Mouse (Mus musculus) gastrocnemius, postnatal 36 days (tissue): ENCODE measurements around the gene Adrm1. TPM values are rescaled to one million over a fixed set of nuclear protein-coding genes. Genes with fewer than 3 reads are reported as not detected.
"Not testable (repeated sequence)": the region's sequence is repeated elsewhere in the genome, so short reads cannot be mapped to it uniquely, and the experiment has no call there.

Source experiments
- DNase-seq, 2 experiments: peaks; one replicate each; pipeline ENCODE4 v3.0.0; 2022
- intact Hi-C: fragments of 180-260 bp; cut with DNase I; formaldehyde crosslinking; loops from one replicate; pipeline ENCODE4 v1.15.1; 2025
- long read RNA-seq, 2 experiments: library from polyadenylated mRNA; stranded (forward); transcript quantifications; one replicate each; pipeline ENCODE4 v2.0.0; 2021
- total RNA-seq, 2 experiments: library from RNA; stranded (reverse); gene quantifications; 2 replicates each; pipeline ENCODE4 v1.2.3; 2021

The Adrm1 gene
- total RNA-seq = 100 to 1,000 TPM in 1 of 2 experiments, 10 to 100 TPM in 1; 95.4 to 103 TPM
- long read RNA-seq, experiment 1, transcript Adrm1-201 (10 exons, 1,535 nt) = major isoform, 134 of 143 reads
- long read RNA-seq, experiment 1, partial matches to known transcripts = 0 of 143 reads
- long read RNA-seq, experiment 1, other reads (novel, unspliced or antisense) = 9 of 143 reads
- long read RNA-seq, experiment 2, transcript Adrm1-201 (10 exons, 1,535 nt) = major isoform, 189 of 220 reads
- long read RNA-seq, experiment 2, partial matches to known transcripts = 15 of 220 reads
- long read RNA-seq, experiment 2, other reads (novel, unspliced or antisense) = 16 of 220 reads

DNA sequence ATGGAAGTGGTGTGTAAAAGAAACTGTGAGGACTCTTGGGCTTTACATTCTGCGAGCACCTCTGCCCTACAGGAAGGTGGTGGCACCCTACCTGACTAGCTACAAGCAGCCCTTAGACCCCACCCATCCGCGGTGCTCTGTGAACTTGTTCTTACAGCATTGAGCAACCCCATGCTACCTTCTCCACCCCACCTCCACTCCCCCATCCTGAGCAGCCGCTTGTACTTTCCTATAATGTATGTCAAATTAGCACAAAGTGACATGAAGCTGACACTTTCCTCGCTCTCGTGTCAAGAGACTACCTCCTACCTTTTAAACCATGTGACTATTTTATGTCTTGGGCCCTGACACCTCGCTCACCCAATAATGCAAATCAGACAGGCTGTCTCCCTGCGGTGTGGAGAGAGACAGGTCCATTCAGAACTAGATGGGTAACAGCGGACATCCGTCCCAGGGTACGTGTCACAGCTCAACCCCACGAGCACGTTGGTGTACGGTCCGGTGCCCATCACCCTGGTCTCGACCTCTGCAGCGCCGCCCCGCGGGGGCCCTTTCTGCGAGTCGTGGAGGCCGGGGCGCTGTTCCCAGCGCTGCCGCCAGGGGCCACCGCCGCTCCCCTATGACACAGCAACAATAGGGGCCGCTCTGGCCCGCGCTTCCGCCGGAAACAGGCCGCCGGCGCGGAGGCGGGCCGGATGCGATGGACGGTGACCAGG is at the start of gene Adrm1:
Adrm1 (plus strand) TSS at position 680 of the 716 bp plus-strand sequence.
- intact Hi-C loops = loop anchor here (5.0 kb wide), 1 partner anchor 54 kb away; the partner anchor contains the start of gene Osbpl2
- DNase-seq = peak; percentile 95 to 97

DNA sequence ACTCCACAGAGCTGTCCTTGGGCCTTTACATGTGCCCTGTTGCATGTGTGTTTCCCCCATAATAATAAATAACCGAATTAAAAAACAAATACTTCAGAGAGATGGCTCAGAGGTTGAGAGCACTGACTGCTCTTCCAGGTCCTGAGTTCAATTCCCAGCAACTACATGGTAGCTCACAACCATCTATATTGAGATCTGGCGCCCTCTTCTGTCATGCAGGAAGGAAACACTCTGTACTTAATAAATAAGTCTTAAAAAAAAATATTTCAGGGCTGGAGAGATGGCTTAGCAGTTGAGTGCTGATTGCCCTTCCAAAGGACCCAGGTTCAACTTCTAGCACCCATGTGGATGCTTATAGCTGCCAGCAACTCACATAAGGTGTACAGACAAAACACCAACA is 47.1 kb upstream of the Adrm1 start:
- DNase-seq = no peak
- intact Hi-C loops = no loop called here

DNA sequence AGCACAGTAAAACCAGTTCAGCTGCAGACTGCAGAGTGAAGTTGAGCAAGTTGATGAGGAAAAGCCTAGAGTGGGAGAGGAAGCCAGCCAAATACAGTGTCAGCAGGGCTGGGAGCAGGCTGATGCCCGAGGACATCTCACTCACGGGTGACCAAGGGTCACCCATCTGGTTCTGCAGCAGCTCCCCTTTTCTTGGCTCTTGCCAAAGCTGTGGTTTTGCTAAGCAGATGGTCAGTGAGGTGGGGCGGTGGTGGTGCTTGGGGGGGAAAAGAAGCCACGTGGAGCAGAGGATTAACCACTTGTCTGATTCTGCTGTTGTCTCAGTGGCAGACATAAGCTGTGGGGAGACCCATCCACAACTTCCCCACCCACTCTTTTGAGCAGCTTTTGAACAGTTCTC is 45.1 kb upstream of the Adrm1 start:
- intact Hi-C loops = no loop called here
- peak; percentile 29 to 48 for DNase-seq

DNA sequence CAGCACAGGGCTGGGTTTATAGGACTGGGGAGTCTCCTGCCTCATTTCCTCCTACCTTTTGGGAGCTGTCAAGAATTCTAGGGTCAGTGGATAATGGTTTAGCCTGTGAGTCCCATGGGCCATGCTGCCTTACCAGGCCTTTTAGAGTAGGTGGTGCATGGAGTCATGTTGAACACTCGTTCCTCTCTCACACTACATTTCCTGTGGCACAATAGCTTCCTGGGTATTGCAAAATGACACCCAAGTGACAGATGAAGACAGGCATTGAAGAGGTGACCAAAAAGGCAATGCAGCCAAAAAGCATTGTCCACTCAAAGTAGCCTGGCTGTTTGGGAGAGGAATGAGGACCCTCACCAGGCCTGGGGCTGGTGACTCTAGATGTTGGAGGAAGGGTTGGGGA is 43.6 kb upstream of the Adrm1 start:
- intact Hi-C loops = no loop called here
- DNase-seq = no peak

DNA sequence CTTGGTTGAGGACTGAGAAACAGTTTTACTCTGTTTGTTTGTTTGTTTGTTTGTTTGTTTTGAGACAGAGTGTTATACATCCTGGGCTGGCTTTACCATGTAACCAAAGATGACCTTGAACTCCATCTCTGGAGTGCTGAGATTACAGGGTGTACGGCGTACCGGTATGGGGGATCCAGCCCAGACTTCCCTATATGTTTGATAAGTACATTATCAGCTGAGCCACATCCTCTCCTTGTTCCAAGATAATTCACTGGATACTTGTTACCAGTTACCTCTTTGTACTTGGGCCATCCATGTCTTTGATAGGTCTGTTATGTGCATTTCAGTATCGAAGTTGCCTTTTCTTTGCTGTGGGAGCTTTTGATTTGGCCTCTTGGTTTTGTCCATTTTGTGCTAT is 38.1 kb upstream of the Adrm1 start:
- intact Hi-C loops = no loop called here
- DNase-seq = no peak

DNA sequence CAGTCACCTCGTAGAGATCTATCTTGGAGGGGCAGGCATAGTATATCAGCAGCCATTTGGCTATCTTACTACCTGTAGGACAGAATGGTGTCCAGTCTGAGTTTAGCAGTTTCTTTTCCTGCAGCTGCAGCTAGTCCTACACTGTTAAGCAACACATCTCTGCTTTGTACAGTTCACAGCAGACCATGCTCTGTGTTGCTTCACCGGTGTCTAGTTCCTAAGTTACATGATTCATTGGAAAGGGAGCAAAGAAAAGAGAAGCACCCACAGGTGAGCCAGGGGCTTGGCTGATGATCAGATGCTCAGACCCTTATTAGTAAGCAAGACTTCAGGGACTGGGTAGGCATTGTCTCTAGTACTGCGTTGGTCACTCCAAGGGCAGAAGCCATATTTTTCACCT is 37.4 kb upstream of the Adrm1 start:
- intact Hi-C loops = no loop called here
- no peak for DNase-seq

DNA sequence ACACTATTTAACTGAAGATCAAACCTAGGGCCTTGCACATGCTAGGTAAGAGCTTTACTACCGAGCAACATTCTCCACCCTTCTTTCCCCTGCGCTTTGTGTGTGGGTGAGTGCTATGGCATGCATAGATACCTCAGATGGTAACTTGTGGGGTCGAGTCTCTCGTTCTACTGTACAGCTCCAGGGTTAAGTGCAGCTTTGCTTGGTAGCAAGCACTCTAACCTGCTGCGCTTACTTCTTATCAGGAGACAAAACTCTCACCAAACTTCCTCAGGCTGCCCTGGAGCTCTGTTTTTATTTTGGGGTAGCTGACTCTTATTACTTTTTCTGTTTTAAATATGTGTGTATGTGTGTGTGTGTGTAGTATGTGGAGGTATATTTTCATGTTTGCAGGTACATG is 35.9 kb upstream of the Adrm1 start:
- intact Hi-C loops = no loop called here

DNA sequence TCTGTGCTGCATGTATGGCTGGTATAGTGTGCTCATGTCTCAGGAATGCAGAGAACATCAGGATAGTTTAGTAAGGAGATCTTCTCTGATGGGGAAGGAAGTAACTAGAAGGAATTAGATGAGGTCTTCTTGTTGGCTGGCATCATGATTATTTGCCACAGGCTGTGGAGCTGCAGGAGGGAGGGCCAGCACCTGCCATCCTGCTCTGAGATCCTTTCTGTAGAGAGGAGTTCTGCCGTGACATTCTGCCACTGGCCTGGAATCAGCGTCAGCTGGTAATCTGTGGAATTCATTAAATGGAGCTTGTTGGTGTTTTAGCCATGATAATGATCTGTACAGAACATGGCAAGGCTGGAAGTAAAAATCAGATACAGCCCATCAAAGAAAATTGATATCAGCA is 25.2 kb upstream of the Adrm1 start:
- intact Hi-C loops = no loop called here
- no peak for DNase-seq

More for the DNA sequence above, 35.9 kb upstream of the Adrm1 start:
- no peak for DNase-seq

DNA sequence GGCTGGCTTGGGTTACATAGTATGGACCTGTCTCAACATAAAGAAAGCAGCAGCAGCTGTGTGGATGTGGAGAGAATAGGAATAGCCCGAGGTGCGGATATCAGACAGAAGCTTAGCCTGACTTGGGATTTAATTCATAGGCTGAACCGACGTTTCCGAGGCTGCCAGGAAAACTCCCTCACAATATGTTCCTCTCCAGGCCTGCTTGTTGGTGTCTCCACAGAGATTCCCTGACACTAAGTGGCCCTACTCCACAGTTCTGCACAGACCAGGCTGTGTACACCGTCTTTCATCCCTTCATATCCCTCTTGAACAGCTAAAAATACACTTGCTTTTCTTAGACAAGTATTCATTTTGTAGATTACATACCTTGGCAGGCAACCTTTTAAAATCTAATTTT is 23.9 kb upstream of the Adrm1 start:
- DNase-seq = no peak
- intact Hi-C loops = no loop called here

DNA sequence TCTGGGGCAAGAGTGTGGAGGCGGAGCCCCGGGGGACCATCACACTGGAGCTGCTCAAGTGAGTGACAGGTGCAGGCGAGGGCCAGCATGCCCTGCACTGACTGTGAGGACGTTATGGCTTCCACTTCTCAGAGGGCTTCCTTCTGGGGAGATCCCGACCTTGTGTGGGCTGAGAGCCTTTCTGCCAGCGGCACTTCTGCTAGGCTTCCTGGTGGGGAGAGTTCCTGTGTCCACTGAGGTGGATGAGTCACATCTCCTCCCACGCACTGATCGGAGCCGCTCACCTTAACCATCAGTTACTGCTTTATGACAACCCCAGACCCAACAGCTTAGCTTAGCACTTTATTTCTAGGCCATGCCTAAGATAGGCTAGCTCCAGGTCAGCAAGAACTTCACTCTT is 22.7 kb upstream of the Adrm1 start:
- intact Hi-C loops = no loop called here
- DNase-seq = no peak

DNA sequence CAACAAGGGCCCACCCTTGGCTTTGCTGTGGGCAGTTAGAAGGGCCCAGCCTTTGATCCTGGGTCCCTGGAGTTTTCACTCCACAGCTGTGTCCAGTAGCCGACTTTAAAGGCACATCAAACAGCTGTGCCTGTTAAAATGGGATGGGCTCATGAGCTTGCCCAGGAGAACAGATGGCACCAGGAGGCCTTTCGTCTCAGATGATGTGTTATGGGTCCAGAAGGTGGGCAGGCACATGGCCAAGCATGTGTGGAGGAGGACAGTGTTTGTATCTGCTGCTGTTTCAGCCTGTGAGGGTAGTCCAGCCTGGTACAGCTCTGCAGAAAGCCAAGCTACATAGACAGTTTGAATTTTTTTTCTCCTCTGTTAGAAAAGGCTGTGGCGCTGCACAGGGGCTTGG is 16.5 kb upstream of the Adrm1 start:
- intact Hi-C loops = no loop called here

DNA sequence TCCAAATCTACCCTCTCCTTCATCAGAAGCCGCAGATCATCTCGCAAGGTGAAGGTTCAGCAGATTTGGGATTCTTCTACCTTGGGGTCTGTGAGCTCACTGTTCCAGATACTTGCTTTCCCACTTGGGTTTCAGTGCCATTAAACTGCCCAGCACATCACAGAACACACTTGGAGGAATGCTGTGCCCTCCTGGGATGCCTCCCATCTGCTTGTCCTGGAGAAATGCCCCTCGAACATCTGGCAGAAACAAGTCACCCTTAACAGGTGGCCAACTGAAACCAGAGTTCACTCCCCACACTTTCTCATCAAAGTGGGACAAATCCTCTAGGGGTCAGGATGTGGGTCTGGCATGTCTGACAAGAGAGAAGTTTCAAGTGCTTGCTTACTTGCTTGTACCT is 12.7 kb upstream of the Adrm1 start:
- intact Hi-C loops = no loop called here
- DNase-seq = no peak

More for the DNA sequence above, 16.5 kb upstream of the Adrm1 start:
- no peak for DNase-seq

DNA sequence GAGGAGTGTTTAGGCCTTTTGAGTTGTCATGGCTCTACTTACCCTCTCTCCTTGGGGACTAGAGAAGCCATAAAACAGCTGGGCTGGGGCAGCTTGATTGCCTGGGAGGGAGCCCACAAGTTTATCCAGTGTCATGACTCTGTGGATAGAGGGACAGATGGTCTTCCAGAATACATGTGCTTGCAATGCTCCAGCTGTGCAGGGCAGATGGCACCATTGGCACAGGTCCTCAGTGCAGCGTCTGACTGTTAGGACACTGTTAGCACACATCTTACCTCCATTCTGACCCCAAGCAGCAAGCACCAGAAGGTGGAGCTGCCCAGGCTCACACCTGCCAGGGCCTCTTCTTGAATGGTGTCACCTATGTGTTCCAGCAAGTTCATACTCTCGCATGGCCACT is 5.4 kb upstream of the Adrm1 start:
- DNase-seq = no peak
- intact Hi-C loops = no loop called here

DNA sequence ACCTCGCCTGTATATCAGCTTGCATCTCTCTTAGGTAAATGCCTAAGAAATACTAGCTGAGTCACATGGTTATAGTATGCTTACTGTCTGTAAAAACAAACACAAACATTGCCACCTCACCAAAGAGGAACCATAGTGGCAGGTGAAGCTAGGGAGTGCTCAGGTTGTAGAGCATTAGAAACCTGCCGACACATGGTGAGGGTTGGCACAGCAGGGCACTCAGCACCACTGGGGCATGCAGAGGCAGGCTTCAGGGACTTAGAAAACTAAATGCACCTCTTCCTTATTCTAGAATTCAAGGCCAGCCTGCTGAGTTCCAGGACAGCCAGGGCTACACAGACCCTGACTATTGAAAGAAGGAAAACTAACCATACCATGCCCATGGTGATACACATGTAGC is 4.4 kb upstream of the Adrm1 start:
- no peak for DNase-seq
- intact Hi-C loops = no loop called here

DNA sequence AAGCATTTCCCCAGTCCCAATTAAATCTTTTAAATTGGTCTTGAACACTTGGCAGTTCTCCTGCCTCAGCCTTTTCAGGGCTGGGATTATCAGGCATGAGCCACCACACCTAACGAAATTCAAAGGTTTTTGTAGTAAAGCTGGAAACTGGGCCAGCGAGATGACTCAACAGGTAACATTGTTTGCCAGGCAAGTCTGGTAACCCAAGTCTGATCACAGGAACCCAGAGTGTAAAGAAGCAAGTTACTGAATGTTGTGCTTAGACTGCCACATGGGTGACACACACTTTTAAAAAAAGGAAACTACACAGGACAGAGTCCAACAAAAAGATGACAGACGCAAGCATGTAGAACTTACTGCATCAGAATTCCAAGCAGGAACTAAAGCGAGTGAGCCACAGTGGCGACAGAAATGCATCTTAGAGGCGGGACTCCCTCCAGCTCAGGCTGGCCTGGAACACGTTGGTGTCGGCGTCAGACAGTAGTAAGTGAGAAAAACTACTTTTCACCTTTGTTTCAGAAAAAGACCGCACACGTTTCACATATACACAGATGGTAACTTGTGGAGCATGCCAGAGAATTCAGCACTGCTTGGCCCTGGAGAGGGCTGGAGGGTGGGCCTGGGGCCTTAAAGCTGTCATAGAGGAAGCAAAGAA is 1.0 kb upstream of the Adrm1 start:
- intact Hi-C loops = loop anchor here (5.0 kb wide), 1 partner anchor 53 kb away; the partner anchor contains the start of gene Osbpl2

DNA sequence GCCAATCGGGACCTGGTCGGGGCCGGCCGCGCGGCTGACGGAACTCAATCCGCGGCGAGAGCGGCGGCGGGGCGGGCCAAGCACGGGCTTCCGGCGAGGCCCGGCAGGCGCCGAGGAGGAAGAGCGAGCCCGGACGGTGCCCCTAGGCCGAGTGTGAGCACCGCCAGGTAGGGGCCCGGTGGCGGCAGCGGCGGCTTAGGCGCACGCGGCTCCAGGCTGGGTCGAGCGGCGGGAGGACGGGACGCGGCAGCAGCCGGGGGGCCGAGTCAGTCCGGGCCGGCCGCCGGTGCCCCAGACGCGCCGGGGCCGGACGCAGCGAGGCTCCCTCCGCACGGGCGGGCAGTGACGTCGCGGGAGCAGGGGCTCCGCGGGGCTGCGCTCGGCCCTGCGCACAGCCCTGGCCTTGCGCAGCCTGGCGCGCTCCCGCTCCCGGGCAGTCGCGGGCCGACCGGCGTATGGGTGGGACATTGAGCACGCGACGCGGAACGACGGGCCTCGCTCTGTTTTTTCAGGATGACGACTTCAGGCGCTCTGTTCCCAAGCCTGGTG is 311 bp downstream of the Adrm1 start:
- no peak for DNase-seq
- intact Hi-C loops = loop anchor here (5.0 kb wide), 1 partner anchor 54 kb away; the partner anchor contains the start of gene Osbpl2

More for the DNA sequence above, 1.0 kb upstream of the Adrm1 start:
- DNase-seq = no peak

DNA sequence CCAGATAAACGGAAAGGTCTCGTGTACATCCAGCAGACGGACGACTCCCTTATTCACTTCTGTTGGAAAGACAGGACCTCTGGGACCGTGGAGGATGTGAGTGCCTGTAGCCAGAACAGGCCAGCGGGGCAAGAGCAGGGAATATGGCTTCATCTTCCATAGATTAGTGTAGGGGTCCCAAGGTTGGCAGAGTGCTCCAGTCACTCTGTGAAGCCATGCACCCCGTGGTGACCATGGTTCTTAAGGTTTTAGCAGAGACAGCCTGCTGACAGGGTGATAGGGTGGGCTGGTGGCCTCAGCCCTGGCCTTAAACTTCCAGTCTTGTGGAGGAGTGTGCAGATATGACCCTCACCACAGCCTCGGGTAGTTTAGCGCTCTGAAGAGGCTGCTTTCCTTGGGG is 867 bp downstream of the Adrm1 start:
- intact Hi-C loops = loop anchor here (5.0 kb wide), 1 partner anchor 55 kb away; the partner anchor contains the start of gene Osbpl2
- no peak for DNase-seq

DNA sequence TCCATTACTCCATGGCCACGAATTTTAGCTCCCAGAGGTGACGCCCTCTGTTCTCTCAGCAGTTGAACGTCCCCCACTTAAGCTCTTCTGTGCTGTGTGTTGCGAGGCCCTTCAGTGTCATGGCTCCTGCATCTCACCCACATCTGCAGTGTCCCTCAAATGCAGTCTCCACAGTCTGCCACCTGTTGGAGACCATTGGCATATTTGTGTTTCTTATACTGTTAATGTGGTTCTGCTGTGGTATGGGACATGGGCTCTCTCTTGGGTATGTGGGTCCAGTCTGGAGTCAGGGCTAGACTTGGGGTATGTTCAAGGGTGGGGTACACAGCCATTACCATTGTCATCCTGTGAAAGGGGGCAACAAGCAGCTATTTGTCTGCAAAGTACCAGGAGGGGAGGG is 1.9 kb downstream of the Adrm1 start:
- no peak for DNase-seq
- intact Hi-C loops = loop anchor here (5.0 kb wide), 1 partner anchor 56 kb away; the partner anchor contains the start of gene Osbpl2

DNA sequence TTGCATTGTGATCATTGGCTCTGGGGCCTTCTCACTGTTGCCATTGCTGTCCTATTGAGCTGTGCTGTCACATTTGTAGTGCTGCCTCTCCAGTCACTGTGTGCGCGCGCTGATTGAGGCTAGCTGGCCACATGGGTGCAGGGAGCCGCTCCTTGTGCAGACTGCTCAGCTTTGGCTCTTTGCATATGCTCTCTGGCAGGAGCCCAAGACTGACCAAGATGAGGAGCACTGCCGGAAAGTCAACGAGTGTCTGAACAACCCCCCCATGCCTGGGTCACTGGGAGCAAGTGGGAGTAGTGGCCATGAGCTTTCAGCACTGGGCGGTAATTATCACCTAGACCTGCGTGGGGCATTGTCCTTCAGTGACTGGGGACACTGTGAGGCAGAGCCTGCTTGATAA is 2.4 kb downstream of the Adrm1 start:
- intact Hi-C loops = loop anchor here (5.0 kb wide), 1 partner anchor 56 kb away; the partner anchor contains the start of gene Osbpl2
- not testable (repeated sequence) for DNase-seq

DNA sequence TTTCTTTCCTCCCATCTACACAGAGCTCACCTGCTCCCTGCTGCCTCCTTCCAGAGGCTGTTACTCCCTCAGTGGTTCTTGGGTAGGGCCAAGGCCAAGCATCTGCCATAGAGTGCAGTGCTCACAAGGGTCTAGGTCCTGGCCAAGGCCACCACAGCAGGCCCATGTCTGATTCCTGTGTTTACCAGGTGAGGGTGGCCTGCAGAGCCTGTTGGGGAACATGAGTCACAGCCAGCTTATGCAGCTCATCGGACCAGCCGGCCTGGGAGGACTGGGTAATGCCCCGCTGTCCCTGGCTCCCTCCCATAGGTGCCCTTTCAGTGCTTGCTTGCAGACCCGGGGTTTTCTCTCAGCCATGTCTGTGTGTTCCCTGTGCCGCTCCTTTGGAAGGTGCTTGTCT is 2.8 kb downstream of the Adrm1 start:
- intact Hi-C loops = loop anchor here (5.0 kb wide), 1 partner anchor 57 kb away; the partner anchor contains the start of gene Osbpl2
- DNase-seq = no peak

DNA sequence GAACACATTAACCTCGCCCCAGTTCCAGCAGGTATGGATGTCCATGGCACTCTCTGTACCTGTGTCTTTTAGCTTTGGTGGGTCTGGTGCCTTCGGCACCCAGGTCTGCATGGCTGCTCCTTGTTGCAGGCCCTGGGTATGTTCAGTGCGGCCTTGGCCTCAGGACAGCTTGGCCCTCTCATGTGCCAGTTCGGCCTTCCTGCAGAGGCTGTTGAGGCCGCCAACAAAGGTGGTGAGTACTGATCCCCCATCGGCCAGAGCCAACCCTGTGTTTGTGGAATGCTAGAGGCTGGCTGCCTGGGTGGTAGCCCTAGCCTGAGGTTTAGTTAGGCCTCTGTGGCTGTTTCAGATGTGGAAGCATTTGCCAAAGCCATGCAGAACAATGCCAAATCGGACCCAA is 4.4 kb downstream of the Adrm1 start:
- intact Hi-C loops = no loop called here
- no peak for DNase-seq
